Mouse (Mus musculus): ENCODE data around the gene Clns1a.
A peak's percentile ranks its signal among the peaks of the same experiment; 100 is the strongest.

Clns1a gene

GRCm38 (mm10) chr7:97728666-97729614 is 32.5 kb downstream of the Clns1a start:
- no peak for DNase-seq (ENCODE audit: low spot score)

- DNase-seq (ENCODE audit: low spot score): no peak
Measured at GRCm38 (mm10) chr7:97730427-97730826, 34.0 kb downstream of the Clns1a start.

GRCm38 (mm10) chr7:97733606-97734005 is 37.2 kb downstream of the Clns1a start:
- no peak for DNase-seq (ENCODE audit: low spot score)

- no peak for DNase-seq (ENCODE audit: low spot score)
Measured at GRCm38 (mm10) chr7:97735021-97735420, 38.6 kb downstream of the Clns1a start.

GRCm38 (mm10) chr7:97735886-97736420 is 39.5 kb downstream of the Clns1a start:
- DNase-seq (ENCODE audit: low spot score): no peak

- no peak for DNase-seq (ENCODE audit: low spot score)
Measured at GRCm38 (mm10) chr7:97737256-97737637, 40.8 kb downstream of the Clns1a start.

- peak; percentile 85 for DNase-seq (ENCODE audit: low spot score)
Measured at GRCm38 (mm10) chr7:97737638-97738456, 41.4 kb downstream of the Clns1a start, which contains the start of gene Aqp11. Gene Aqp11, minus strand, starts transcription at chr7:97738289.

GRCm38 (mm10) chr7:97740948-97741347 is 44.5 kb downstream of the Clns1a start:
- no peak for DNase-seq (ENCODE audit: low spot score)

GRCm38 (mm10) chr7:97741756-97742291 is 45.4 kb downstream of the Clns1a start:
- no peak for DNase-seq (ENCODE audit: low spot score)

- DNase-seq (ENCODE audit: low spot score): no peak
Measured at GRCm38 (mm10) chr7:97745299-97745698, 48.9 kb downstream of the Clns1a start.

GRCm38 (mm10) chr7:97747176-97747707 is 50.8 kb downstream of the Clns1a start:
- DNase-seq (ENCODE audit: low spot score): no peak

GRCm38 (mm10) chr7:97747787-97748497 is 51.5 kb downstream of the Clns1a start:
- peak; percentile 77 for DNase-seq (ENCODE audit: low spot score)

GRCm38 (mm10) chr7:97748527-97749206 is 52.2 kb downstream of the Clns1a start:
- DNase-seq (ENCODE audit: low spot score): no peak

- no peak for DNase-seq (ENCODE audit: low spot score)
Measured at GRCm38 (mm10) chr7:97749207-97750190, 53.1 kb downstream of the Clns1a start.

- DNase-seq (ENCODE audit: low spot score): no peak
Measured at GRCm38 (mm10) chr7:97756967-97757881, 60.8 kb downstream of the Clns1a start.

GRCm38 (mm10) chr7:97764591-97764990 is 68.2 kb downstream of the Clns1a start:
- DNase-seq (ENCODE audit: low spot score): no peak

- DNase-seq (ENCODE audit: low spot score): no peak
Measured at GRCm38 (mm10) chr7:97765181-97765962, 68.9 kb downstream of the Clns1a start.

- DNase-seq (ENCODE audit: low spot score): no peak
Measured at GRCm38 (mm10) chr7:97765963-97766347, 69.5 kb downstream of the Clns1a start.
